Mouse (Mus musculus): ENCODE results near the gene Ifitm7. TPM values are rescaled to one million over a fixed set of nuclear protein-coding genes. Genes with fewer than 3 reads are reported as not detected.

The Ifitm7 gene
- polyA plus RNA-seq, 1 experiment = not detected

DNA sequence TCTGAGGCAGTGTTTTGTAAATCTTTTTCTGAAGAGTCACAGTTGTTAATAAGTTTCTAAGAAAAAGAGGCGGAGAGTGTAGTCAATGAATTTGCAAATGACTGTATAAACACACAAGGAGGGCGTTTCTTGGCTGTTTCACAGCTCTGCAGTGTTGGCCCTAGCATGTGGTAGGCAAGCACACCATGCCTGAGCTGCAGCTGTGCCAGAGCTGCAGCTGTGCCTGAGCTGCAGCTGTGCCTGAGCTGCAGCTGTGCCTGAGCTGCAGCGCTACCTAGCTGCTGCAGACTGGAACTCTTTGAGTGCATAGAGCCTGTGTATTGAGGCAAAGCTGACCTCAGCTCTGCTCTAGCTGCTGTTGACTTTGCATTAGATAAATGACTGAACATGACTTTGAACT lies 17.5 kb upstream of the Ifitm7 start:
- Histone ChIP-seq H3K4me1 (replicated peaks; ENCODE audit: control insufficient read depth, insufficient read depth, low read length) (no peaks in the 10 kb centered on the region; the same call in 1 of the 2 replicates), H3K27ac (ENCODE audit: control insufficient read depth, insufficient read depth, low read length) (no peak overlapping the region), H3K4me3 (ENCODE audit: control insufficient read depth, insufficient read depth, low read length) (no peak overlapping the region), H3K36me3 (ENCODE audit: control insufficient read depth, insufficient read depth, low read length) (no peaks in the 10 kb centered on the region), H3K27me3 (ENCODE audit: control insufficient read depth, insufficient read depth, low read length) (no peaks in the 10 kb centered on the region)
- no peak for DNase-seq
- TF ChIP-seq POLR2A (IDR thresholded peaks at IDR 0.05; ENCODE audit: control insufficient read depth, extremely low read depth, insufficient read depth, low read length, poor library complexity) (no peak), CTCF (IDR thresholded peaks at IDR 0.05; ENCODE audit: borderline replicate concordance, control insufficient read depth, extremely low read depth, insufficient read depth, low read length, poor library complexity) (no peak)
- WGBS = 65% methylated on average over 3 of the region's 3 CpGs

GRCm38 (mm10) chr16:14003386-14004130 lies 16.9 kb upstream of the Ifitm7 start:
- 50% methylated on average over 8 of the region's 8 CpGs for WGBS
- Histone ChIP-seq H3K27ac (ENCODE audit: control insufficient read depth, insufficient read depth, low read length) (no peak overlapping the region), H3K27me3 (ENCODE audit: control insufficient read depth, insufficient read depth, low read length) (no peaks in the 10 kb centered on the region), H3K36me3 (ENCODE audit: control insufficient read depth, insufficient read depth, low read length) (no peaks in the 10 kb centered on the region), H3K4me3 (ENCODE audit: control insufficient read depth, insufficient read depth, low read length) (no peak overlapping the region), H3K4me1 (replicated peaks; ENCODE audit: control insufficient read depth, insufficient read depth, low read length) (no peaks in the 10 kb centered on the region; the same call in 1 of the 2 replicates)
- no peak for DNase-seq
- TF ChIP-seq CTCF (IDR thresholded peaks at IDR 0.05; ENCODE audit: borderline replicate concordance, control insufficient read depth, extremely low read depth, insufficient read depth, low read length, poor library complexity) (no peak), POLR2A (IDR thresholded peaks at IDR 0.05; ENCODE audit: control insufficient read depth, extremely low read depth, insufficient read depth, low read length, poor library complexity) (no peak)

- no peak for TF ChIP-seq CTCF (IDR thresholded peaks at IDR 0.05; ENCODE audit: borderline replicate concordance, control insufficient read depth, extremely low read depth, insufficient read depth, low read length, poor library complexity)
- TF ChIP-seq POLR2A (IDR thresholded peaks at IDR 0.05; ENCODE audit: control insufficient read depth, extremely low read depth, insufficient read depth, low read length, poor library complexity) = no peak
- DNase-seq = no peak
- Histone ChIP-seq H3K4me3 (ENCODE audit: control insufficient read depth, insufficient read depth, low read length) (no peak overlapping the region), H3K27ac (ENCODE audit: control insufficient read depth, insufficient read depth, low read length) (no peak overlapping the region), H3K36me3 (ENCODE audit: control insufficient read depth, insufficient read depth, low read length) (no peaks in the 10 kb centered on the region), H3K27me3 (ENCODE audit: control insufficient read depth, insufficient read depth, low read length) (no peaks in the 10 kb centered on the region), H3K4me1 (replicated peaks; ENCODE audit: control insufficient read depth, insufficient read depth, low read length) (no peaks in the 10 kb centered on the region)
- WGBS = 44% methylated on average over 1 of the region's 1 CpGs
Measured at GRCm38 (mm10) chr16:13994502-13994901, 7.8 kb upstream of the Ifitm7 start.

- no peak overlapping the region for H3K4me3 ChIP-seq (ENCODE audit: control insufficient read depth, insufficient read depth, low read length)
- no peak for DNase-seq
- no peaks in the 10 kb centered on the region for H3K4me1 ChIP-seq (replicated peaks; ENCODE audit: control insufficient read depth, insufficient read depth, low read length)
- WGBS = 95% methylated on average over 1 of the region's 1 CpGs
- TF ChIP-seq CTCF (IDR thresholded peaks at IDR 0.05; ENCODE audit: borderline replicate concordance, control insufficient read depth, extremely low read depth, insufficient read depth, low read length, poor library complexity) (no peak), POLR2A (IDR thresholded peaks at IDR 0.05; ENCODE audit: control insufficient read depth, extremely low read depth, insufficient read depth, low read length, poor library complexity) (no peak)
- H3K27ac ChIP-seq (ENCODE audit: control insufficient read depth, insufficient read depth, low read length) = no peak overlapping the region
- H3K27me3 ChIP-seq (ENCODE audit: control insufficient read depth, insufficient read depth, low read length) = no peaks in the 10 kb centered on the region
- no peaks in the 10 kb centered on the region for H3K36me3 ChIP-seq (ENCODE audit: control insufficient read depth, insufficient read depth, low read length)
Measured at GRCm38 (mm10) chr16:13994076-13994475, 7.4 kb upstream of the Ifitm7 start.

- no peak overlapping the region for H3K27ac ChIP-seq (ENCODE audit: control insufficient read depth, insufficient read depth, low read length)
- WGBS = 89% methylated on average over 11 of the region's 11 CpGs
- H3K27me3 ChIP-seq (ENCODE audit: control insufficient read depth, insufficient read depth, low read length) = no peaks in the 10 kb centered on the region
- TF ChIP-seq POLR2A (IDR thresholded peaks at IDR 0.05; ENCODE audit: control insufficient read depth, extremely low read depth, insufficient read depth, low read length, poor library complexity) (no peak), CTCF (IDR thresholded peaks at IDR 0.05; ENCODE audit: borderline replicate concordance, control insufficient read depth, extremely low read depth, insufficient read depth, low read length, poor library complexity) (no peak)
- H3K36me3 ChIP-seq (ENCODE audit: control insufficient read depth, insufficient read depth, low read length) = no peaks in the 10 kb centered on the region
- DNase-seq = no peak
- no peak overlapping the region for H3K4me3 ChIP-seq (ENCODE audit: control insufficient read depth, insufficient read depth, low read length)
- H3K4me1 ChIP-seq (replicated peaks; ENCODE audit: control insufficient read depth, insufficient read depth, low read length) = no peaks in the 10 kb centered on the region
Measured at GRCm38 (mm10) chr16:13992518-13993248, 6.0 kb upstream of the Ifitm7 start.

GRCm38 (mm10) chr16:13986197-13986573 lies 503 bp downstream of the Ifitm7 start:
- no peaks in the 10 kb centered on the region for H3K4me1 ChIP-seq (replicated peaks; ENCODE audit: control insufficient read depth, insufficient read depth, low read length)
- DNase-seq = no peak
- no peak for TF ChIP-seq CTCF (IDR thresholded peaks at IDR 0.05; ENCODE audit: borderline replicate concordance, control insufficient read depth, extremely low read depth, insufficient read depth, low read length, poor library complexity)
- no peak for TF ChIP-seq POLR2A (IDR thresholded peaks at IDR 0.05; ENCODE audit: control insufficient read depth, extremely low read depth, insufficient read depth, low read length, poor library complexity)
- 84% methylated on average over 3 of the region's 3 CpGs for WGBS
- H3K27me3 ChIP-seq (ENCODE audit: control insufficient read depth, insufficient read depth, low read length) = 0 out of 2 replicates have a peak, but pooled peaks cover 3% of the 10 kb centered on the region
- no peak overlapping the region for H3K27ac ChIP-seq (ENCODE audit: control insufficient read depth, insufficient read depth, low read length)
- H3K36me3 ChIP-seq (ENCODE audit: control insufficient read depth, insufficient read depth, low read length) = no peaks in the 10 kb centered on the region
- H3K4me3 ChIP-seq (ENCODE audit: control insufficient read depth, insufficient read depth, low read length) = no peak overlapping the region

Data from thymus, adult 2 months (tissue).